Mouse (Mus musculus) frontal cortex, postnatal 36 days (tissue): ENCODE results near the gene Cldn3.
A peak's percentile ranks its signal among the peaks of the same experiment; 100 is the strongest.

ENCODE experiments used
- DNase-seq, 2 experiments: peaks; one replicate each; pipeline ENCODE4 v3.0.0; 2022; ENCODE audit warnings: low spot score in 2 of 2

The Cldn3 gene

DNA sequence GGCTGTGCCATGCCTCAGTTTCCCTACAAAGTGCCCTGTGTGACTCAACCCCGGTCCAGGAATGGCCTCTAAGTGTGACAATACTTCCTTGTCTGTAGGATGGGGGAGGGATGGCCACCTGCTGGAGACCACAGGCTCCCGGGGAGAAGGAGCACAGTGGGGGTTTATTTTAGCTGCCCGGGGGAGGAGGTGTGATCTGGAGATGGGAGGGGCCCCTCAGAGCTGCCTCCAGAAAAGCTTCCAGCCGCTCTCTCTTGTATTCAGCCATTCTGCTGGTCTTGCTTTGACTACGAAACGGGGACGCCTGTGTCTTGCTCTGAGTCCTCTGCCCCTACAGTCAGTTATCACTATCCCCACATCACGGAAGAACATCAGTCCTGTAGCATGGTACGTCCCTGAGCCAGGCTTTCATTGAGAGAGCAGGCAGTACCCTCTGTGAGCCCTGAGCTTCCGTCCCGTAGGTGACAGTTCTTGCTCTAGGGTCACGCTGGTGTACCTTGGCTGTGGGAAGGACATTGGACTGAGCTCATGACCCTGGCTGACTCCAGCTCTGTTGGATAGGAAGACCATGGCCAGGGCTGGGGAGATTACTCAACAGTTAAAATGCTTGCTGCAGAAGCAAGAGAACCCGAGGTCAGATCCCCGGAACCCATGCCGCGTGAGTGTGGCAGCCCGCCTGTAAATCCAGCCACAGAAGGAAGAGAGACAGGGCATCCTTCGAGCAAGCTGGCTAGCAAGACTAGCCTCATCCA lies 49.8 kb downstream of the Cldn3 start:
- DNase-seq: peak; percentile 72 to 78
